Mouse (Mus musculus) ovary, adult 10 weeks (tissue): ENCODE data around the gene Hist1h2bh. TPM values are rescaled to one million over a fixed set of nuclear protein-coding genes. Genes with fewer than 3 reads are reported as not detected.

ENCODE experiments used
- polyA plus RNA-seq: library from polyadenylated mRNA; stranded (reverse); fragments of 350-450 nt; fragmentation: Illumina TruSeq; extraction: RNeasy Lipid Tissue Mini Kit (QIAGEN cat#74804); gene quantifications from one replicate; pipeline ENCODE4 v1.2.3, GENCODE M21; 2014

Hist1h2bh gene
- 1.00 TPM for polyA plus RNA-seq

GRCm38 (mm10) chr13:23542999-23543607, at the start of gene Hist1h2bh:
TSS of gene Hist1h2bh (minus strand) at chr13:23543392.

GRCm38 (mm10) chr13:23581408-23582218, 38.4 kb upstream of the Hist1h2bh start, which contains the start of gene Hist1h4d:
TSS of gene Hist1h4d (plus strand) at chr13:23581598.

GRCm38 (mm10) chr13:23575271-23575851, 32.2 kb upstream of the Hist1h2bh start, which contains the start of gene Hist1h3d:
TSS of gene Hist1h3d (plus strand) at chr13:23575763.

GRCm38 (mm10) chr13:23573898-23574524, 30.8 kb upstream of the Hist1h2bh start, which contains the start of the genes Hist1h2bf and Hist1h2ad:
TSS of gene Hist1h2bf (minus strand) at chr13:23574196.
TSS of gene Hist1h2ad (plus strand) at chr13:23574381.

GRCm38 (mm10) chr13:23571022-23571503, 27.9 kb upstream of the Hist1h2bh start, which contains the start of the genes Hist1h2ae and Hist1h2bg:
TSS of gene Hist1h2ae (minus strand) at chr13:23571220.
TSS of gene Hist1h2bg (plus strand) at chr13:23571396.

GRCm38 (mm10) chr13:23561883-23562659, 18.9 kb upstream of the Hist1h2bh start, which contains the start of gene Hist1h3e:
TSS of gene Hist1h3e (minus strand) at chr13:23562369.

GRCm38 (mm10) chr13:23552962-23553361, 9.8 kb upstream of the Hist1h2bh start, which contains the start of gene Hist1h1d:
TSS of gene Hist1h1d (plus strand) at chr13:23553262.

GRCm38 (mm10) chr13:23551146-23551834, 8.1 kb upstream of the Hist1h2bh start, which contains the start of gene Hist1h4f:
TSS of gene Hist1h4f (minus strand) at chr13:23551648.

GRCm38 (mm10) chr13:23543965-23544786, 984 bp upstream of the Hist1h2bh start, which contains the start of gene Hist1h3f:
TSS of gene Hist1h3f (plus strand) at chr13:23544052.

GRCm38 (mm10) chr13:23535137-23536075, 7.8 kb downstream of the Hist1h2bh start, which contains the start of gene Hist1h3g:
TSS of gene Hist1h3g (plus strand) at chr13:23535422.

GRCm38 (mm10) chr13:23533560-23534367, 9.4 kb downstream of the Hist1h2bh start, which contains the start of gene Hist1h2af:
TSS of gene Hist1h2af (plus strand) at chr13:23533906.

GRCm38 (mm10) chr13:23530901-23531875, 12.0 kb downstream of the Hist1h2bh start, which contains the start of gene Hist1h4h:
TSS of gene Hist1h4h (plus strand) at chr13:23531050.

